Mouse (Mus musculus): Measurements from ENCODE around the gene Sptbn4.

The Sptbn4 gene

DNA sequence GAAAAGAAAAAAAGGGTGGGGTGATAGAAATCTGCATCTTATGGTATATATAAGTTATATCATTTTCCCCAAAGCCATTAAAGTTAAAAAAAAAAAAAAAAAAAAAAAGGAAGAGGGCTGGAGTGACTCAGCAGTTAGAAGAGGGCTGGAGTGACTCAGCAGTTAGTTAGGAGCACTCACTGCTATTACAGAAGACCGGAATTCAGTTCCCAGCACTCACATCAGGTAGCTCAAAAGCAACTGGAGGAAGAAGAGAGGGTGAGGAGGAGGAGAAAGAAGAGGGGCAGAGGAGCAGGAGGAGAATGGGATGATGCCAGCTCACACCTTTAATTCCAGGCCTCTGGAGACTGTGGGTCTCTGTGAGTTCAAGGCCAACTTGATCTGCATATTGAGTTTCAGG, 64.3 kb downstream of the Sptbn4 start:
- peak; percentile 32 for DNase-seq (ENCODE audit: low spot score)

DNA sequence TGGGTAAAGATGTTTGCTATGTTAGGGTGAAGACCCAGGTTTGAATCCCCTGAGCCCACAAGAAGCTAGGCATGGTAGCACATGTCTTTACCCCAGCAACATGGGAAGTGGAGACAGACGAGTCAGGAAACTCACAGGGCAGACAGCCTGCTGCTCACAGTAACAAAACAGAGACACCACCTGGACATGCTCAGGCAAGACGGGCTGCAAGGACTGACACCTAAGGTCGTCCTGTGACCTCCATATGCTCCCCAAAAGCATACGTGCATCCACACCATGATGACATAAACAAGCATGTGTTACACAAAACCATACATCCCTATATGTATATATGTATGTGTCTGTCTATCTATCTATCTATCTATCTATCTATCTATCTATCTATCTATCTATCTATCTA, 65.9 kb downstream of the Sptbn4 start:
- DNase-seq (ENCODE audit: low spot score), result no peak

DNA sequence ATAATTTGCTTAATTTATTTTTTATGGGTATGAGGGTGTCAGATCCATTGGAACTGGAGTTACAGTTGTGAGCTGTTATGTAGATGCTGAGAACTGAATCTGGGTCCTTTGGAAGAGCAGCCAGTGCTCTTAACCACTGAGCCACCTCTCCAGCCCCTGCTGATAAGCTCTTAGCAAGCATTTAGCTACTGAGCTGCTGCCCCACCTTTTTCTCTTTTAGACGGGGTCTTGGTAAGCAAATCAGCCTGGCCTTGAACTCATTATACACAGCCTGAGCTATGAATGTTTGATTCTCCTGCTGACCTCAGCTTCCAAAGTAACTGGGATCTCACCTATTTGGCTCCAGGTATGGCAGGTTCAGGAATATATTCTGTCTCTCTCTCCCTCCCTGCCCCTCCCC, 66.5 kb downstream of the Sptbn4 start:
- no peak for DNase-seq (ENCODE audit: low spot score)

DNA sequence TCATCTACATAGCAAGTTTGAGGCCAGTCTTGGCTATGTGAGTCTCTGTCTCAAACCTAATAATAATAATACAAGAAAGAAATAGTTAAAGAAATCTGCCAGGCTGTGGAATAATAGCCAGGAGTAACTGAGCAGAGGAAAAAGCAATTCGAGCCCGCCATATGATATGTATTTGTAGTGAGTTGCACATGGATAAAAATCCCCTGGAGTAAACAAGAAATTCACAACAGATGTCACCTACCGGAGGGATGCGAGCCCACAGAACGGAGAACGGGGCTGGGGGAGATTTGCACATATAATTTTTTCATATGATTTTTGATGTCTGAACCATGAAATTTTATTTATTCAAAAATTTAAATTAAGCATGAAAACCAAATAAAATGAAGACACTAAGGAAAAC, 67.7 kb downstream of the Sptbn4 start:
- DNase-seq (ENCODE audit: low spot score), result no peak

DNA sequence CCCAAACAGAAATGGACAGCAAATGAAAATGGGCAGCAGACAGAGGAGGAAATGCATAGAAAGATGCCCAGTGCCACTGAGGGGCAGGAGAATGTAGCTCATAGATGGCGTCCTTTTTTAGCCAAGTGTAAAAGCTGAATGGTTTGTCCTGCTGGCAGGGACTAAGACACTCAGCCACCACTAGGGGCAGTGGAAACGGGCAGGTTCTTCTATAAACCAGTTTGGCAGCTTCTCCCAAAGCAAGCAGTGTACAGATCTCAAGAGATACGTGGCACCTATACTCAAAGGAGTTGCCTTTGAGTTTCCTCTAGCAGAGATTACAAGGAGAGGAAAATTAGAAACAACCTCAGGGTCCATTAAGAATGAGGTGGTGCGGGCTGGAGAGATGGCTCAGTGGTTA, 69.1 kb downstream of the Sptbn4 start:
- no peak for DNase-seq (ENCODE audit: low spot score)

DNA sequence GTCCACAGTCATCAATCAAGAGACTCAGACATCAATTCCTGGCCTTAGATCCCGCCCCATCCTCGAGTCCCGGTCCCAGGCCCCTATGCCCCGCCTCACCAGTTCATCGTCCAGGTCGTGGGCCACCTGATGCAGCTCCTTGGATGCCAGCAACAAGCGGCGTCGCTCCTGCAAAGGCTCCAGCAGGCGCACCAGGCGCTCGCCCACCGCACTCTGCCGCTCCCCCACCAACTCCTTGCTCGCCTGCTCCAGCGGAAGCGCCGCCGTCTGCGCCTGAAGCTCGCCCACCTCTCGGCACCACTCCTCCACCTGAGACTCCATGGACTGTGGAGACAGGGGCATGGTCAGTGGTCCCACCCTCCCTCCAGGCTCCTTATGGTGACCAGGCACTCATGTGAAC, 72.2 kb downstream of the Sptbn4 start:
- no peak for DNase-seq (ENCODE audit: low spot score)

DNA sequence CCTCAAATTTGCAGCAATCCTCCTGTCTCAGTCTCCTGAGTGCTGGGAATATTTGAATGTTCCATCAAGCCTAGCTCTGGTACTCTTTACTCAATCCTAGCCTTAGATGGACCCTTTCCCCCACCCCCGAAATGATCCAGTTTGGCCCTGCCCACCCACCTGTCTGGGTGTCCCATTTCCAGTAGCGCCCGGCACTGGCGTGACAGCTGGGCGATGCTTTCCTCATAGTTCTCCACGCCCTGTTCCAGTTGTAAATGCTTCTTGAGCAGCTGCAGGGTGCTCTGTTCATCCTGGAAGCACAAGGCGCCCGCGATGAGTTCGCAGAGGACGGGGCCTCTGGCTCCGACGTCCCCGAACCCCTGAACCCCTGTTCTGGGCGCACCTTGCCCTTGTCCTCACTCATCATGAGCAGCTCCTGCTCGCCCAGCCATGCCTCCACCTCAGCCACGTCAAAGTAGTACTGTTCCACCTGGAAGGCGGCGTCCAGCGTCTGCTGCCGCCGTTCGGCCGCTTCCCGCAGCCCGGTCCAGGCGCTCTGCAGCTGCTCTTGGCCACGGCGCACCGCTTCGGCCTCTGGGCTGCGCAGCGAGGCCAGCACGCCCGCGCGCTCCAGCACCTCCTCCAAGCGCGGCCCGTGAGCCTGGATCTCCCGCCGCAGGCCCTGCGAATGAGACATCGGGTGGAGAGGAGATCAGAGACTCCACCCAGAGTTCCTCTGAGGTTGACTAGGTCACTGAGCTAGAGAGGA, 75.6 kb downstream of the Sptbn4 start:
- no peak for DNase-seq (ENCODE audit: low spot score)

DNA sequence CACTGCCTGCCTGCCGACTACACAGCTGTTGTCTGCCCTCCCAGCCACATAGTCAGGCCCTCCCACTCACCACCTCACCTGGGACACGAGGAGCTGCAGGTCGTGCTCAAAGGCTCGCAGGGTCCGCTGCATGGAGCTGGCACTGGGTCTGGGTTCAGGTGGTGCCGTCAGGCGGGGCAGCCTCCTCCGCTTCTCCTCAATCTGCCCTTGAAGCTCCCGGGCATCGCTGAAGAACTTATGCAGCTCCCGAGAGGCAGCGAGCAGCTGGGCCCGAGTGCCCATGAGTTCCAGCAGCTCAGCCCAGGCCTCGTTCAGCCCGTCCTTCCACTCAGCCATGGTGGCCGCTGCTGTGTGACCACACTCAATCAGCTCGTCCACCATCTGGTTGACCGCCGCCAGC, 78.4 kb downstream of the Sptbn4 start:
- DNase-seq (ENCODE audit: low spot score), result no peak

DNA sequence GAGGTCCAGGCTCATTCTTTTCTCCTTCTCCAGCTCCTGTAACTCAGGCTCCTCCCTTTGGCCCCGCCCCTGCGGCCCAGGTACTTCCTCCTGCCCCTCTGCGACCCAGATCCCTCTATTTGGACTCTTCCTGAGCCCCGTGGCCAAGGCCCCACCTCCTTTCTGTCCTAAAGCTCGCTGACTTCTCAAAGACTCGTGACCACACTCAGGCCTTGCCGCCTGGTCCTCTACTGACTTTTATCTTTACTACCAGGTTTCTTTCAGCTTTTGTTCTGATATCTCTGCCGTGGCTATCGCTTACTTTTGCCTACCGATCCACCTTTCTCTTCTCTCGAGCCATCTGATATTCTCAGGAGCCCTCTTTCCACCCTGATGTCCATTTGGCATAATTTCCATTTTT, 79.5 kb downstream of the Sptbn4 start:
- no peak for DNase-seq (ENCODE audit: low spot score)

DNA sequence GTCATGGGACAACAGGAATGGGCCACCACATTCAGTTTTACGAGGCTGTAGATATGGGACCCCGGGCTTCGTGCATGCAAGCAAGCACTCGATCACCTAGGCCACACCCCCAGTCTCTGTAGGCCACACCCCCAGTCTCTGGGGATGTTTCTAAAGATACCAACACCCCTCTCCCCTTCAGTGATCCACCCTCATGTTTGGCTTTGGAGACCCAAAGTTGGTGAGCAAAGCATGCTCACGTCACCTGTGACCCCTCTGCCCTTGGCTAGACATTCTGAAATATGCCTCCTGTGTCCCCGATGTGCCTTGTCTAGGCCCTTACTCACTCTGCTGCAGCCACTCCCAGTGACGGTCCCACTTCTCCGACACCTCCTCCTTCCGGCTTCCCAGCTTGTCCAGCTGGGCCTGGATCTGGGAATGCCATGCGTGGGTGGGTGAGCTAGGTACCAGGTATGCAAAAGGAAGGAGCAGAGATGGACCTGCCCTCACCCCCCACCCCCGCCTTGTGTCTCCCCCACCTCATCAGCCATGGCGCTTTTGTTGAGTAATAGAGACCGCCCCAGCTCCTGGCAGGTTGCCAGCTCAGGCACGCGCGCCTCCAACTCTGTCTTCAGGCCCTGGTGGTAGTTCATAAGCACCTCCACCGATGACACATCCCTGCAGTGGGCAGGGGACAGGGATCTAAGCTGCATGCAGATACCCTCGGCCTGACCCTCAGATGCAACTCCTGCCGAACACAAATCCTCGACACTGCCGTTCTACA, 81.2 kb downstream of the Sptbn4 start:
- no peak for DNase-seq (ENCODE audit: low spot score)

DNA sequence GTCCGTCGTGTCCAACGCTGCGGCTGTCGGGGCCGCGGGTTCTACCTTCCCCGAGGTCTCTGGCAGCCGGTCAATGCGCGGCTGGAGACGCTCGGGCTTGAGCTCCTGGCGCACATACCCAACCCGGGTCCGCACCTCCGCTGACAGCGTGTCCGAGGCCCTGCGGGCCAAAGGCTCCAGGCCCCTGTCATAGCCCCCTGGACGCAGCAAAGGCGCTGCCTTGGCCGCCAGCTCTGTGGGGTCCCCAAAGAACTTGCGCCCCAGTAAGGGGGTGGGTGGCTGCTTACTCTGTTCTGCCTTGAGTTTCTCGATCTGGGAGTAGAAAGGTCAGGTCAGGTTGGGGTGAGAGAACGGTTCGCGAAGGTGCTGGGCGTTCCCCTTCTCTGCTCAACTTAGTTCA, 83.1 kb downstream of the Sptbn4 start:
- DNase-seq (ENCODE audit: low spot score), result no peak

DNA sequence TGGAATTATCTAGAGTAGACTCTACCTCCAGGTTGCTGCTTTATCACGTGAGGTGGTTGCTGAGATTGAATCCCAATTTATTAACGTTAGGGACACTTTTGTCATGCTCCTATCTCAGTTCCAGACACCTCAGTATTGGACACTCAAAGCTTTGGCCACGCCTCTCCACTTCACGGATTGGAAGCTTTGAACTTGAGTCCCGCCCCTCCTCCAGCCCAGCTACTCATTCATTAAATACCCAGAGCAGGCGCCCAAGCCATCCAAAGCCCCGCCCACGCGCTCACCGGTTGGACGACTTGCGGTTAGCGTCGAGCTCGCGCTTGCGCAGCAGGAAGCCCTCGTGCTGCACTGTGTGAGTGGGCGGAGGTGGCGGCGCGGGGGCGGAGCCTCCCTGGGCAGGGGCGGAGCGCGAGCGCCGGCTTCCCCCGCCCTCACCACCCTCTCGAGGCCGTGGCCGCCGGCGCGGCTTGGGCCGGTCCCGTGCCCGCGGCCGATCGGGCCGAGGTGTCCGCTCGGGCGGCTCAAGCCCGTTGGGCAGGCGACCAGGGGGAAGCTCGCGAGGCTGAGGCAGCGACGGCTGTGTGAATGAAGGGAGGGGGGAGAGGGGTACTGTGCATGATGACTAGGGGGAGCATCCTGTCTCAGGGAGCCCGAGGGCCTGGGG, 86.1 kb downstream of the Sptbn4 start:
- DNase-seq (ENCODE audit: low spot score), result peak; percentile 99

DNA sequence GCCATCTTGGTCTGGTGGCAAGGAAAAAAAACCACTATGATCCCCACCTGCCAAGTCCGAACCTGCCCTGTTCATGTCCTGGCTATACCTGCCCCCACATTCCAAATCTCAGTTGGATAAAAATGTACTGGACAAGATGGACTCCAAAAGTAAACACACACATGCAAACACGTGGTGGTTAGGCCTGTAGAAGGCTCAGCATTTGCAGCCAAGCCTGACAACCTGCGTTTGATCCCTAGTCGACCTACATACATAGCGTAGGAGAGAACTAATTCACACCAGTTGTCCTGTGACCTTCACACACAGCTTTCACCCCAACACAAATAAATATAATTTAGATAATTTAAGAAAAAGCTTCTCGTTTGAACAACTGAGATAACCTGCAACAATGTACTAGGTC, 86.7 kb downstream of the Sptbn4 start:
- DNase-seq (ENCODE audit: low spot score), result no peak

DNA sequence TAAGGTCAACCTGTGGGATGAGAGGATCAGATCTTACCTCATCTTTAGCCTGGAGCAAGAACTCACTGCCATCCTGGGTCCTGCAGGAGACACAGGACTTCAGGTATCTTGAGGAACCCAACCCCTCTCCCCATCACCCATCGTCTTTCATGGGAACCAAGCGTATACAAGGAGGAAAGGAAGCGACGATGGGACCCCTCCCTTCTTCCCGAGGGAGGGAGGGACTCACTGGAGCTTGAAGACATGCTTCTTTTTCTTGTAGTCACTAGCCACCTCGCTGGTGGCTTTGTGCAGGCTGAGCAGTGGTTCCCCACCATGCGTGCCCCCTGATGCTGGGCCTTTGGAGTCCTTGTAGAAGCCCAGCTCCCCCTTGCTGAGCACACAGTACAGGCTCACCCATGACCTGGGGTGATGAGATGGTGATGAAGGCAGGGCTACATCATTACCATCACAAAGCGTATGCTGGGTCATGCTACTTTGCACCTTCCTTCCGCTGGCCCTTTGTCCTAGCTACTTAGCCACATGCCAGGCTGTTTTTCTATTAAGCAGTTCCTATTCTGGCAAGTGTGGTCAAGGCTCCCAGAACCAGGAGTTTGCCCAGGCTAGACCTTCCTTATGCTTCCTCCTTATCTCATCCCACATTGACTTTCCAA, 87.7 kb downstream of the Sptbn4 start:
- DNase-seq (ENCODE audit: low spot score), result no peak

DNA sequence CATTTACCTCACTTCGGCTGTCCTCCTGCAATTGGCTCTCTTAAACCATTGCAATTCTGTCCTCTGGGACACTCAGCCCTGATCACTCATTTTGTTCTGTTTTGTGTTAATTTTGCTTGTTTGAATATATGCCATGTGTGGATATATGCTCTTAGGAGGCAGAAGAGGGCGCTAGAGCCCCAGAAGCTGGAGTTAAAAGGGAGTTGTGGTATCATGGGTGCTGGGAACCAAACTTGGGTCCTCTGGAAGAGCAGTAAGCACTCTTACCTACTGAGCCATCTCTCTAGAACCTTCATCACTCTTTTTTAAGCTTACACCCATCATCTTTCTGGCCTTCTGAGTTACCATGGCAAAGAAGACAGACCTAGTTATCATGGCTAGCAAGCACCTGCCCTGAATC, 88.3 kb downstream of the Sptbn4 start:
- no peak for DNase-seq (ENCODE audit: low spot score)

DNA sequence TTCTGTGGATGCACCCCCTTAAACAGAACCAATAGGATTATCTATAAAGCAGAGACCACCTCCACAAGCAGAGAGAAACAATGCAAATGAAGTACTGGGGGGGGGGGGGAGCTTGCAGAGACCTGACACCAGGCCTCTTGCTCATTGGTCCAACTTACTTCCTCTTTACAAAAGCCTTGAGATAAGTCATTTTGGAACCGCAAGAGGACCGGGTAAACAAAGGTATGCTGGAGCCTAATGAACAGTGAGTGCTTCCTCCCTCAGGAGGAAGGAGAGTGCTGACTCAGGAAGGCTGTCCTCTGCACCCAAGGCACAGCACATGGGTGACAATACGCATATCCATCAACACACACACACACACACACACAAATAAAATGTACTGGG, 89.9 kb downstream of the Sptbn4 start:
- peak; percentile 40 for DNase-seq (ENCODE audit: low spot score)

DNA sequence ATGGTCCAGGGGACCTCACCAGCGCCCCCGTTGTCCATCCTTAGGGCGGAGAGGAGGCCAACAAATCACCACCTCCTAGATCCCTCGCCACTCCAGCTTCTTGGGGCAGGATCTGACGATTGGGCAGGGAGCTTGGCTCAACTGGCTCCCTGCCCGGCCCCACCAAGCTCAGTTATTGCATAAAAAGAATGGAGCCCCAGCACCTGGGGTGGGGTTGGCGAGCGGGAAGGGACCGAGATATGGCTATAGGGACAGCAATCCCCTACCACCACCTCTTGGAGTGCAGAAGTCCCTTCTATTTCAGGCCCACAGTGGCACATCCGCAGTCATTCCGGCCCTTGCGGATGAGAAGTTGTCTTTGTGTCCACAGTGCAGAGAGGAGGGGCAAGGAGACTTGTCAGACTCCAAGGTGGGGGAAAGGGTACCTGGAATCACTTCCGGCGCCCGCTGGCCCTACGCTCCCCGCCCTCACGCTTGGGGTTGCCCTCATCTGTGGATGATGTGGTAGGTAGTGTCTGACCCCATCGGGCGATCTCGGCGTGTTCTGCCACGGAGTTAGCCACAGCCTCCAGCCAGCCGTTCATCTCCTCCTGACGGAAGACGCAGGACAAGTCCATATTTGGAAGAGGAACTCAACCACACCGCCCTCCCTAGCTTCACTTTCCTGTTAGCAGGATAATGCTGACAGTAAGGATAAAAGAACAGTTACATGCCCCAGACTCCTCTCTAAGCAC, 90.5 kb downstream of the Sptbn4 start, which contains the start of gene Gm20479:
Gene Gm20479, minus strand, starts transcription at position 559 of the 734 bp plus-strand sequence.
- DNase-seq (ENCODE audit: low spot score), result peak; percentile 80

DNA sequence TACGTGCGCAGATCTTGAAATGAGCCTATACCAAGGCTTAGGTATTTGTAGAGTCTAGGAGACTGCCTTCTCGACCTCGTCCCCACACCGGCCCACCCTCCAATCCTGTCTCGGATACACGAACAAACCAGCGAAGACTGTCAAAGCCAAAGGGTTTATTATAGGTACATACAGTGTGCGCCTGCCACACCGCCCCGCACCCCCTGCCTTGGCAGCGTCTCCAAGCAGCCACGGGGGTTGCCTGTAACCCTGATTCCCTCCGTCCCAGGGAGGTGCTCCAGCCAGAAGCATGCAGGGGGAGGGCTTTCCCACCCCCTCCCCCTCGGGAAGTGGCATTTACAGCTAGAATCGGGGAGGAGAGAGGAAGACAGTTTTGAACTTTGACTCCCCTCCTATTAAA, 91.2 kb downstream of the Sptbn4 start:
- DNase-seq (ENCODE audit: low spot score), result peak; percentile 58

DNA sequence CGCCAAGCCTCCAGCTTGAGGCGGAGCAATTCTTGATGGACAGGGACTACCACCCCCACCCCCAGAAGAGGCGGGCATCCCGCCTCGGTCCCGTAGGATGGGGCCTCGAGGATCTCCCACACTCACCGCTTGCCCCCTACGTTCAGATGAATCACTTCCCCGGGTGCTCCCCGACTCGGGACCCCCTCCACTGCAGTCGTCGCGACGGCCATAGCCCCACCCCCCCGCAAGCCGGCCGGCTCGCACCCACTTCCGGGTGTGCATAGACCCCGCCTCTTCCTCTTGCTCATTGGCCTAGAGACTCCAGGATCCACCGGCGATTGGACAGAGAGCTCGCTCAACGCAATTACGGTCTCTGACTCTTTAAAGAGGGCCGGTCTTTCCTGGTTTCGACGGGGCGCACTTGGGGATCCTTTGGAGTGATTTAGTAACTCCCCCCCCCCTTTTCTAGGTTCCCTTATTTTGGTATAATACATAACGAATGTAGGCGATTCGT, 91.7 kb downstream of the Sptbn4 start, which contains the start of gene Shkbp1:
Gene Shkbp1, minus strand, starts transcription at position 275 of the 496 bp plus-strand sequence.
- DNase-seq (ENCODE audit: low spot score), result peak; percentile 88

DNA sequence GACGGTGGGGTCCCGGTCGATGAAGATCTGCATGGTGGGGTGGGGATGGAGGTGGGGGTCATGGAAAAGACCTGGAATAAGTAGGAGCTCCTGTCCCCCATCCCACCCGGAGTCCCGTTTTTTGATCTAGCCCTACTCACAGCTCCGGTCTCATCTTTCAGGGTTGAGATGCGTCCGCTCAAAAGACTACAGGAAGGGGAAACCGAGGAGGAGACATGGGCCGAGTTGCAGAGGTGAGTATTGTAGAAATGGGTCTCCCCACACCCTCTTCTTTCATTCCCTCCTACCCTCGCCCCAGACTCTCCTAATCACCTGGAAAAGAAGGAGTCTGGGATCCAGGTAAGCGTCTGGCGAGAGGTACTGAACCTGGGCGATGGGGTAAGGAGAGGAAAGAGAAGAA, 92.2 kb downstream of the Sptbn4 start:
- no peak for DNase-seq (ENCODE audit: low spot score)

DNA sequence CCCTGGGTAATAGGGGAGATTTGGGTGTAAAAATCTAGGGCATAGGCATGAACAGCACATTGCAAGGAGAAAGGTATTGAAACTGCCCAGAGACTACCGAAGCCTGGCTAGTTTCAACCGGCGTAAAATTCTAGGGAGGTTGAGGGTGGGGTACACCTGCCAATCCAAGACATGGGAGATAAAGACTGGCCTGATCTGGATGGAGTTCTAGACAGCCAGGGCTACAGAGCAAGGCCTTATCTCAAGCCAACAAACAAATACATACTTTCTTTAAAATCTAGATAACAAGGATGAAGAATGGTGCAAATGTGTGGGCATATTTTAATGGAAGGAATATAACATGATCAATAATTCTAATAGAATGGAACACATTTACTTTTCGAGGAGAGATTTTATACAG, 92.7 kb downstream of the Sptbn4 start:
- DNase-seq (ENCODE audit: low spot score), result no peak

DNA sequence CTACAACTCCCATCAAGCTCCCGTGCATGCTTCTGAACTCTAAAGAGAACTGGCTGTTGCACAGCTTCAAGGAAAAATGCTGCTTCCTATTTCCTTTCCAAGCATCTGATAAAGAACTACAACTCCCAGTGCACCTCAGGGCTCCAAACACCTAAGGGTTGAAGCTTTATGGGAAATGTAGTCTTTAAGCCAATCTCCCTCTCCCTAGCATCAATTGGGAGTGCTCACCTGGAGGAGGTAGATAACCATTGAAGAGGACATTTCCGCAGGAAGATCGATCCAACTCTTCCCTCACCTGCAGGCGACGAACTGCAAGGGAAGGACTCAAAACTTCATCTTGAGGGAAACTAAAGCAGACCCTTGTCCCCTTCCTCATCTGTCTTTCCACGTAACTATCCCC, 93.3 kb downstream of the Sptbn4 start:
- peak; percentile 25 for DNase-seq (ENCODE audit: low spot score)
